17 mouse cellular contexts compared by ENCODE assay signal in genomic region chr1:37307586-37307985, GRCm38 (mm10). TPM values are rescaled to one million over a fixed set of nuclear protein-coding genes. Genes with fewer than 3 reads are reported as not detected.
A peak's percentile ranks its signal among the peaks of the same experiment; 100 is the strongest.
DNase-seq lines count a peak whose midpoint lies in the region; ATAC-seq and TF ChIP-seq lines count a peak whose summit lies in the region.
"Had no signal": no experiment of that assay in that cellular context is flagged by ENCODE, and none has a peak within 500 bp of the region (broad histone marks: within the 10 kb centered on the region; RNA-seq: fewer than 3 reads in every experiment).

No protein-coding gene starts in this region.

- no peak overlapping the region for H3K9ac ChIP-seq in kidney, embryonic 14.5 days (ENCODE audit: low read depth, low read length)
- H3K9ac ChIP-seq: intestine, embryonic 15.5 days had no signal

- peaks cover 8% of the 10 kb centered on the region for H3K4me1 ChIP-seq in heart, embryonic 10.5 days
- H3K4me1 ChIP-seq in bone marrow, adult 2 months (ENCODE audit: control insufficient read depth, insufficient read depth, low read length), result peaks cover 23% of the 10 kb centered on the region
- H3K4me1 ChIP-seq in kidney, embryonic 14.5 days (ENCODE audit: control insufficient read depth, insufficient read depth, low read length), result 0 out of 2 replicates have a peak, but pooled peaks cover 6% of the 10 kb centered on the region
- H3K4me1 ChIP-seq: forebrain, embryonic 10.5 days had no signal

- ATAC-seq in megakaryocyte progenitor cell, adult 5-6 weeks (replicated peaks; ENCODE audit: poor library complexity), result peak; percentile 73
- ATAC-seq in kidney, embryonic 14.5 days (ENCODE audit: low FRiP score, low TSS enrichment), result no peak
- ATAC-seq: intestine, embryonic 15.5 days; lung, postnatal 0 days; midbrain, embryonic 16.5 days had no signal

- H3K27ac ChIP-seq in heart, embryonic 10.5 days, result no peak overlapping the region
- H3K27ac ChIP-seq in bone marrow, adult 2 months (ENCODE audit: control insufficient read depth, insufficient read depth, low read depth, low read length, poor library complexity), result peak overlapping the region; percentile 56; the same call in 1 of the 2 replicates
- no peak overlapping the region for H3K27ac ChIP-seq in kidney, embryonic 14.5 days (ENCODE audit: low read depth, low read length)
- H3K27ac ChIP-seq: forebrain, embryonic 10.5 days; intestine, embryonic 15.5 days had no signal

- H3K9me3 ChIP-seq in heart, embryonic 10.5 days, result peaks cover 2% of the 10 kb centered on the region; the same call in 1 of the 2 replicates
- H3K9me3 ChIP-seq in kidney, embryonic 14.5 days (ENCODE audit: control insufficient read depth, low read length), result no peaks in the 10 kb centered on the region
- H3K9me3 ChIP-seq: intestine, embryonic 15.5 days had no signal

- DNase-seq in heart, adult 11 months, result peak; percentile 93
- no peak for DNase-seq in heart, embryonic 10.5 days (ENCODE audit: low spot score)
- peak; percentile 48 for DNase-seq in 3T3-L1 (ENCODE audit: low read depth, low spot score)
- no peak for DNase-seq in right cerebral cortex, postnatal 25 days
- DNase-seq in cerebellum, adult 11-12 months, result no peak
- DNase-seq: cerebellum, postnatal 36 days; heart, postnatal 14 days; kidney, postnatal 25 days; liver; thymus, postnatal 14 days had no signal

- TF ChIP-seq POLR2A in bone marrow, adult 2 months (IDR thresholded peaks at IDR 0.05; ENCODE audit: borderline replicate concordance, control insufficient read depth, low read depth, low read length), result no peak

- H3K4me2 ChIP-seq in kidney, embryonic 14.5 days (replicated peaks; ENCODE audit: low read depth, low read length), result no peak overlapping the region
- H3K4me2 ChIP-seq: intestine, embryonic 15.5 days had no signal

- 89% methylated on average over 2 of the region's 2 CpGs for WGBS in heart, embryonic 10.5 days
- WGBS in bone marrow, adult 2 months, result 39% methylated on average over 2 of the region's 2 CpGs
- 97% methylated on average over 2 of the region's 2 CpGs for WGBS in kidney, embryonic 14.5 days

- H3K4me3 ChIP-seq in heart, embryonic 10.5 days, result no peak overlapping the region
- H3K4me3 ChIP-seq in bone marrow, adult 2 months (replicated peaks; ENCODE audit: control insufficient read depth, low read depth, low read length), result no peak overlapping the region
- H3K4me3 ChIP-seq in kidney, embryonic 14.5 days (ENCODE audit: low read length), result no peak overlapping the region
- H3K4me3 ChIP-seq: forebrain, embryonic 10.5 days; intestine, embryonic 15.5 days had no signal

- H3K27me3 ChIP-seq in heart, embryonic 10.5 days (ENCODE audit: insufficient read depth, poor library complexity, severe bottlenecking), result no peaks in the 10 kb centered on the region
- H3K27me3 ChIP-seq in kidney, embryonic 14.5 days (ENCODE audit: control insufficient read depth, insufficient read depth, low read length), result no peaks in the 10 kb centered on the region
- H3K27me3 ChIP-seq: intestine, embryonic 15.5 days had no signal

- no peak for TF ChIP-seq CTCF in bone marrow, adult 2 months (IDR thresholded peaks at IDR 0.05; ENCODE audit: control insufficient read depth, insufficient read depth, low read length)

- H3K36me3 ChIP-seq in heart, embryonic 10.5 days, result no peaks in the 10 kb centered on the region
- no peaks in the 10 kb centered on the region for H3K36me3 ChIP-seq in kidney, embryonic 14.5 days (ENCODE audit: control insufficient read depth, insufficient read depth, low read length)
- H3K36me3 ChIP-seq: forebrain, embryonic 10.5 days; intestine, embryonic 15.5 days had no signal

RNA-seq across cellular contexts. Expression of gene Inpp4a, which starts 7.9 kb away (rescaled TPM):
- 10.5 and 13.3 TPM in 2 replicates for polyA plus RNA-seq in heart, embryonic 10.5 days (2016; fragmentation: Nextera tagmentation; extraction: Ambion mirVana)
- 16.9 and 33.4 TPM in 2 replicates for polyA plus RNA-seq in bone marrow, adult 2 months (2011; ENCODE audit: insufficient read depth, insufficient read length, low replicate concordance, missing spikeins)
- 9.5 and 10.0 TPM in 2 replicates for total RNA-seq in megakaryocyte progenitor cell, adult 5-6 weeks (2015)
- total RNA-seq in megakaryocyte progenitor cell, adult 5-6 weeks (2017), result 4.2 and 8.5 TPM in 2 replicates
- 17.8 and 18.6 TPM in 2 replicates for polyA plus RNA-seq in kidney, embryonic 14.5 days (2014; fragmentation: Nextera tagmentation; extraction: Ambion mirVana)

Comparison
In these comparisons a context has a peak if more than half of its experiments do, and no peak if none do; other contexts are left out.
1. DNase-seq: peak in heart, adult 11 months (single experiment) and 3T3-L1 (single experiment); none in heart, embryonic 10.5 days (single experiment), right cerebral cortex, postnatal 25 days (single experiment) and cerebellum, adult 11-12 months (single experiment).